Mouse (Mus musculus): Measurements from ENCODE around the gene Fam169b. TPM values are rescaled to one million over a fixed set of nuclear protein-coding genes. Genes with fewer than 3 reads are reported as not detected.

Fam169b gene
- total and polyA plus RNA-seq, 3 experiments: 0.16 to 0.61 TPM; not detected in 1

DNA sequence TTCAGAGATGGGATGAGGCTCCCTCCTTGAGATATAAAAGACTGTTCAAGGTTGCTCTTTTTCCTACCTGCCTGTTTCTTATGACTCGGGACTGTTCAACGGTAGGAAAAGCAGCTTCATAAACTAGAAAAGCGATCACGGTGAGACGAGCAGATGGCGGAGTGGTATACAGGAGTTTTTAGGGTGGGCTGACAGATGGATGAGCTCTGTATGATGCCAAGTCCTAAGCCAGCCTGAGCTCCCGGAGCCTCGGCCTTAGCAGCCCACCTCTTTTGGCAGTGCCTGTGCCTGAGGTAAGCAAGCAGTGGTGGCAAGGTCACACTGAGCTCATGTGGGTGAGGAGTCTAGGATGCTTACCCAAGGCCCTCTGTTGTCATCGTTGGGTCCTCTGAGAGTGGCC lies 42.8 kb upstream of the Fam169b start:
- 88% methylated on average over 9 of the region's 9 CpGs for WGBS
- Histone ChIP-seq H3K27ac (no peak overlapping the region), H3K36me3 (ENCODE audit: control insufficient read depth, insufficient read depth, low read length) (no peaks in the 10 kb centered on the region), H3K79me2 (replicated peaks; ENCODE audit: control insufficient read depth, insufficient read depth, low read length) (no peaks in the 10 kb centered on the region), H3K27me3 (ENCODE audit: control insufficient read depth, insufficient read depth, low read length) (no peaks in the 10 kb centered on the region), H3K9ac (ENCODE audit: low read depth, low read length) (no peak overlapping the region), H3K4me3 (no peak overlapping the region), H3K4me1 (ENCODE audit: control insufficient read depth, insufficient read depth, low read length) (0 out of 2 replicates have a peak, but pooled peaks cover 3% of the 10 kb centered on the region)
- no peak for DNase-seq
- intact Hi-C loops (cut with DNase I): no loop called here
- TF ChIP-seq EP300 (IDR thresholded peaks at IDR 0.05; ENCODE audit: insufficient read depth, low read depth, low read length) (no peak), POLR2A (IDR thresholded peaks at IDR 0.05; ENCODE audit: insufficient read depth, low read depth, low read length) (no peak), CTCF (IDR thresholded peaks at IDR 0.05) (no peak)

DNA sequence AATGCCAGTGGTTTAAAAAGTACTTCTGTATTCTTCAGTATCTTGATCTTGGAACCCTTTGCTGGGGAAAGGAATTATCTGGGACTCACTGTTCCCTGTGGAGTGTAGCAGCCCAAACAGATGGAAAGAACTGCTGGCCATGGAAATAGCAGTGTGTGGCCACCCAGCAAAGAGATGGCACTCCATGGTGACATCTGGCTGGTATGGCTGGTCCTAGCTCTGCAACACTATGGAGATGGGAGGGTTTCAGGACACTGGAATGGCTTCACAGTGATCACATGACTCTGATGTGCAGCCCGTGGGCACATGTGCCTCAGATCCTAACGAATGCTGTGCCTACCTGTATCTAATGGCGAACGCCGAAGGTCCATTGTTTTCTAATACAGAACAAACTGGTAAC lies 41.1 kb upstream of the Fam169b start:
- Histone ChIP-seq H3K9ac (ENCODE audit: low read depth, low read length) (no peak overlapping the region), H3K36me3 (ENCODE audit: control insufficient read depth, insufficient read depth, low read length) (no peaks in the 10 kb centered on the region), H3K4me3 (no peak overlapping the region), H3K27me3 (ENCODE audit: control insufficient read depth, insufficient read depth, low read length) (no peaks in the 10 kb centered on the region), H3K79me2 (replicated peaks; ENCODE audit: control insufficient read depth, insufficient read depth, low read length) (no peaks in the 10 kb centered on the region), H3K4me1 (ENCODE audit: control insufficient read depth, insufficient read depth, low read length) (0 out of 2 replicates have a peak, but pooled peaks cover 3% of the 10 kb centered on the region), H3K27ac (no peak overlapping the region)
- WGBS: 98% methylated on average over 5 of the region's 5 CpGs
- intact Hi-C loops (cut with DNase I): no loop called here
- DNase-seq: no peak
- TF ChIP-seq EP300 (IDR thresholded peaks at IDR 0.05; ENCODE audit: insufficient read depth, low read depth, low read length) (no peak), CTCF (IDR thresholded peaks at IDR 0.05) (no peak), POLR2A (IDR thresholded peaks at IDR 0.05; ENCODE audit: insufficient read depth, low read depth, low read length) (no peak)

DNA sequence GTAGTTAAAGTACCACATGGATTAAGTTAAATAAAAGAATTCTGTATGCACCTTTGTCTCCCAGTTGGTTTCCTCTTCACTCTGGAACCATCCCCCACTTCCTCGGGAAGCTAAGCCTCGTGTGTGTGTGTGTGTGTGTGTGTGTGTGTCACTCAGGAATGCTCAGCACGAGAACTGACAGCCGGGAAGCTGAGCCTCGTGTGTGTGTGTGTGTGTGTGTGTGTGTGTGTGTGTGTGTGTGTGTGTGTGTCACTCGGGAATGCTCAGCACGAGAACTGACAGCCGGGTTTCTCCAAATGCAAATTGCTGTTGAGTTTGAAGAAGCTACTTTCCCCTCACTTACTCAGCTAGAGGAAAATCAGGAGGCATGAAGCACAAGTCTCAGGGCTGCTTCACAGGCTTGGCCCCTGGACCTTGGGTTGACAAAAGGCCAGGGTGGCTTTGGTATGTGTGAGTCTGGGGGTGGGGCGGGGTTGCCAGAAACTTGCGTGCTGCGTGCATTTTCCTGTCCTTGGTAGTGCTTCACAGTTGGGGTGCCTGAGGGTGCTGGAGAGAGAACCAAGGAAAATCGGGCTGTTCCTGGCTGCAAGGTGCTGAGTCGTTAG lies 39.9 kb upstream of the Fam169b start:
- WGBS: 19% methylated on average over 13 of the region's 13 CpGs
- DNase-seq: peak; percentile 32 to 47
- intact Hi-C loops (cut with DNase I): no loop called here
- TF ChIP-seq EP300 (IDR thresholded peaks at IDR 0.05; ENCODE audit: insufficient read depth, low read depth, low read length): peak; percentile 83
- TF ChIP-seq POLR2A (IDR thresholded peaks at IDR 0.05; ENCODE audit: insufficient read depth, low read depth, low read length): no peak
- Histone ChIP-seq H3K4me1 (ENCODE audit: control insufficient read depth, insufficient read depth, low read length) (0 out of 2 replicates have a peak, but pooled peaks cover 3% of the 10 kb centered on the region), H3K9ac (ENCODE audit: low read depth, low read length) (no peak overlapping the region), H3K79me2 (replicated peaks; ENCODE audit: control insufficient read depth, insufficient read depth, low read length) (no peaks in the 10 kb centered on the region), H3K27me3 (ENCODE audit: control insufficient read depth, insufficient read depth, low read length) (no peaks in the 10 kb centered on the region), H3K27ac (no peak overlapping the region), H3K36me3 (ENCODE audit: control insufficient read depth, insufficient read depth, low read length) (no peaks in the 10 kb centered on the region), H3K4me3 (no peak overlapping the region)

DNA sequence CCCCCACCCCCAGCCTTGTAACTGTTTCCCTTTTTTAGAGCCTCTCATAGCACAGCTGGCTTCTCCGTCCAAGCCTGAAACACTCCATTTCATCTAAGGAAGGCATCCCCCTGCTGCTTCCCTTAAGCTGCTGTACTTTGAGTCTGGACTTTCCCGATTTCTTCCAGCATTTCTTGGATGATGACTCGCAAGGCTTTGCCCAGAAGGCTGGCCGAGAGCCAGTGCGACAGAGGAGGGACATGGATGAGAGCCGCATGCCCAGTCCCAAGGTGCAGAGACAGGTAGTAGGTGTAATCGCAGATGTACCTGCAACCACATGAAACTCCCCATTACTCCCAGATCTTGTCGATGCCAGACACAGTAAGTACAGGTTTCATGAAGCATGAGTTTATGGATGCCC lies 36.8 kb upstream of the Fam169b start:
- Histone ChIP-seq H3K36me3 (ENCODE audit: control insufficient read depth, insufficient read depth, low read length) (no peaks in the 10 kb centered on the region), H3K4me1 (ENCODE audit: control insufficient read depth, insufficient read depth, low read length) (0 out of 2 replicates have a peak, but pooled peaks cover 3% of the 10 kb centered on the region), H3K27ac (no peak overlapping the region), H3K79me2 (replicated peaks; ENCODE audit: control insufficient read depth, insufficient read depth, low read length) (no peaks in the 10 kb centered on the region), H3K9ac (ENCODE audit: low read depth, low read length) (no peak overlapping the region), H3K4me3 (no peak overlapping the region), H3K27me3 (ENCODE audit: control insufficient read depth, insufficient read depth, low read length) (no peaks in the 10 kb centered on the region)
- TF ChIP-seq EP300 (IDR thresholded peaks at IDR 0.05; ENCODE audit: insufficient read depth, low read depth, low read length) (no peak), POLR2A (IDR thresholded peaks at IDR 0.05; ENCODE audit: insufficient read depth, low read depth, low read length) (no peak), CTCF (IDR thresholded peaks at IDR 0.05) (no peak)
- 81% methylated on average over 8 of the region's 8 CpGs for WGBS
- intact Hi-C loops (cut with DNase I): no loop called here
- no peak for DNase-seq

DNA sequence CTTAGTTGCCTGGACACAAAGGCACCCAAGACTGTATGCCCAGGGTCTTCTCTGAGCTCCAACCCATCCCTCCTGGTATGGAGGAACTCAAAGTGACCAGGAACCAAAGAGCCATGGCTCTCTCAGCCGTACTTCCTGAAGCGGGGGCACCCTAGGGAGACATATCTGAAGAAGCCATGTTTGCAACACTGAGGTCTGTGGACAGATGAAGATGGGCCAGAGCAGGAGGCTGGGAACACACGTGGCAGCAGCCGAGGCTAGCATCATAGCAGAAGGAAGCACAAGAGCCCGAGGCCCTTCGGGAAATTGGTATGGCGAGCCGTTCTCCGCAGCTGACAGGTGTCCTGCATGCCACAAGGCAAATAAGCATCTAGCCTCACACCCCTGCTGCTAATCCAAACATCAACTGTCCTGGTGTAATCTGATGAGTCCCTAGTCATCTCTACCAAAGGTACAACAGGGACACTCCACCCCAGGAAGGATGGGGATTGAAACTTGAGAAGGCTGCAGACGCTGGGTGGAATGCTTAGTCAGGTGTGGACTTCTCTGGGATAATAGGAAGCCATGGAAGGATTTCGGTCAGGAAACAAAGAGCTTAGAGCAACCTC lies 34.3 kb upstream of the Fam169b start:
- H3K36me3 ChIP-seq (ENCODE audit: control insufficient read depth, insufficient read depth, low read length): no peaks in the 10 kb centered on the region
- DNase-seq: no peak
- H3K27me3 ChIP-seq (ENCODE audit: control insufficient read depth, insufficient read depth, low read length): no peaks in the 10 kb centered on the region
- H3K27ac ChIP-seq: no peak overlapping the region
- TF ChIP-seq EP300 (IDR thresholded peaks at IDR 0.05; ENCODE audit: insufficient read depth, low read depth, low read length): no peak
- no peak for TF ChIP-seq CTCF (IDR thresholded peaks at IDR 0.05)
- TF ChIP-seq POLR2A (IDR thresholded peaks at IDR 0.05; ENCODE audit: insufficient read depth, low read depth, low read length): no peak
- no peak overlapping the region for H3K9ac ChIP-seq (ENCODE audit: low read depth, low read length)
- no peaks in the 10 kb centered on the region for H3K79me2 ChIP-seq (replicated peaks; ENCODE audit: control insufficient read depth, insufficient read depth, low read length)
- no peaks in the 10 kb centered on the region for H3K4me1 ChIP-seq (ENCODE audit: control insufficient read depth, insufficient read depth, low read length)
- H3K4me3 ChIP-seq: no peak overlapping the region
- 61% methylated on average over 11 of the region's 11 CpGs for WGBS
- intact Hi-C loops (cut with DNase I): no loop called here

DNA sequence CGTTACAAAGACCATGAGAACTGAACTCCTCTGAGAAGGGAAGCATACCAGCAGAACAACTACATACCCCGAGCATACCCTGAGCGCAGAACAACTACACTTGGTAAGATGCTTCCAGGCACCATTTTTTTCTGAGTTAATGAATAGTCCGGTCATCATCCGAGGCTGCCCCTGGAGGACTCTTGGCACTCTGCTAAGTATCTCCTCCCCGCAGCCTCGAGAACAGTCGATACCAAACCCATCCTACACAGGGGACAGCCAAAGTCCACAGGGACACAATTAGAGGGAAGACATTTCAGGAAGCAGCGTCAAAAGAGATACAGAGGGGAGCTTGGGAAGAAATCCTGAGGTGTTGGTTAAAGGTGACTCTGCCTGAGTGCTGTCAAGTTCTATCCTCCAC lies 32.4 kb upstream of the Fam169b start:
- H3K9ac ChIP-seq (ENCODE audit: low read depth, low read length): no peak overlapping the region
- H3K4me3 ChIP-seq: no peak overlapping the region
- TF ChIP-seq POLR2A (IDR thresholded peaks at IDR 0.05; ENCODE audit: insufficient read depth, low read depth, low read length) (no peak), CTCF (IDR thresholded peaks at IDR 0.05) (no peak), EP300 (IDR thresholded peaks at IDR 0.05; ENCODE audit: insufficient read depth, low read depth, low read length) (no peak)
- DNase-seq: no peak
- H3K27me3 ChIP-seq (ENCODE audit: control insufficient read depth, insufficient read depth, low read length): no peaks in the 10 kb centered on the region
- no peaks in the 10 kb centered on the region for H3K4me1 ChIP-seq (ENCODE audit: control insufficient read depth, insufficient read depth, low read length)
- no peaks in the 10 kb centered on the region for H3K79me2 ChIP-seq (replicated peaks; ENCODE audit: control insufficient read depth, insufficient read depth, low read length)
- H3K36me3 ChIP-seq (ENCODE audit: control insufficient read depth, insufficient read depth, low read length): no peaks in the 10 kb centered on the region
- intact Hi-C loops (cut with DNase I): no loop called here
- no peak overlapping the region for H3K27ac ChIP-seq
- 70% methylated on average over 9 of the region's 9 CpGs for WGBS

Data from heart, adult 2 months (tissue).